In the genomic region with DNA sequence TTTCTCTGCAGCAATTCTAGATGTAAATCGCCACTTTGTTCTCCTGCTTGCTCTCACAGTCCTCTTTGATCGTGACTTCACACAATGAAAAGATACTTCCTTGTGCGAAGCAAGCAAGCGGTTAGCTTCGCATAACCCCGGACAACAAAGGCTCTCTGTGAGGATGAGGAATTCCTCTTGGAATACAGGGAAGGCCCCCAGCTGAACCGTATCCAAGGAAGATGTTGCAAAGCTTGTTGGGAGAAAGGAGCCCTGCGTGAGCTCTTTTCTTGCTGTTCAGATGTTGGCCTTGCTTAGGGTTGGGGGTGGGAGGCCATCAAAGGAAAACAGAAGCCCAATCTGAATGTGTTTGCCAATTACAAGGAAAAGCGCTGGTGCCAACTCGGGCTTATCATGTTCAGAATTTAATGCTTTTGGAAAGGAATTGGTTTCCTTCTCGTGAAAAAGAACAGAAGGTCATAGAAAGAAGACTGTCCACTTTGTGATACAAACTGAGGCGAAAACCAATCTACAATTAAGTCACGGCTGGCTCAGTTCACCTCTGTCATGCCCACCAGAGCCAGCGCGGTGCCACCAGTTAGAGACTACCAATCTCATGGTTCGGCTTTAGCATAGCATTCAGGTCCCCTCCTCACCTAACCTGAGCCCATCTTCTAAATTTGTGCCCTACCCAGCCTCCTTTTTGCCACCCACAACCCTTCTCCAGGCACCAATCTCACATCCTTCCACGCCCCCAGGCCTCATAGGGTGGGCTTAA, we compare ENCODE assay signal across 9 mouse cellular contexts.
A peak's percentile ranks its signal among the peaks of the same experiment; 100 is the strongest.
DNase-seq lines count a peak whose midpoint lies in the region; ATAC-seq and TF ChIP-seq lines count a peak whose summit lies in the region.
"Had no signal": no experiment of that assay in that cellular context is flagged by ENCODE, and none has a peak within 500 bp of the region (broad histone marks: within the 10 kb centered on the region; RNA-seq: fewer than 3 reads in every experiment).

No protein-coding gene starts in this region.

- no peak for DNase-seq in stomach, postnatal 0 days (ENCODE audit: low spot score)
- peak; percentile 69 for DNase-seq in forebrain, postnatal 0 days
- DNase-seq in left cerebral cortex, postnatal 4 days: peak; percentile 50
- DNase-seq in testis, postnatal 10 days (ENCODE audit: low spot score): peak; percentile 48
- DNase-seq in adrenal gland, adult 2 months: no peak
- no peak for DNase-seq in gastrocnemius, adult 8-10 months (ENCODE audit: low spot score in 2 of 2)
- DNase-seq in heart, adult 8-10 months (ENCODE audit: low spot score): no peak
- DNase-seq: kidney, postnatal 10 days had no signal

- no peak overlapping the region for H3K4me2 ChIP-seq in stomach, embryonic 16.5 days (ENCODE audit: low read depth, low read length)
- no peak overlapping the region for H3K4me2 ChIP-seq in stomach, postnatal 0 days (replicated peaks; ENCODE audit: low read depth)
- no peak overlapping the region for H3K4me2 ChIP-seq in forebrain, postnatal 0 days (ENCODE audit: low read depth)

- H3K27me3 ChIP-seq in stomach, embryonic 16.5 days (ENCODE audit: control insufficient read depth, insufficient read depth, low read length): no peaks in the 10 kb centered on the region
- no peaks in the 10 kb centered on the region for H3K27me3 ChIP-seq in stomach, postnatal 0 days (ENCODE audit: control insufficient read depth, insufficient read depth, low read length)
- no peaks in the 10 kb centered on the region for H3K27me3 ChIP-seq in forebrain, postnatal 0 days (ENCODE audit: insufficient read depth, low read length)

- H3K9me3 ChIP-seq in stomach, embryonic 16.5 days (replicated peaks; ENCODE audit: control insufficient read depth, low read length): no peaks in the 10 kb centered on the region
- no peaks in the 10 kb centered on the region for H3K9me3 ChIP-seq in stomach, postnatal 0 days (ENCODE audit: control insufficient read depth, low read length)
- no peaks in the 10 kb centered on the region for H3K9me3 ChIP-seq in forebrain, postnatal 0 days (ENCODE audit: low read length)

- 0 out of 2 replicates have a peak overlapping the region, but pooled peaks have one; percentile 23 for H3K27ac ChIP-seq in stomach, embryonic 16.5 days (ENCODE audit: low read length)
- H3K27ac ChIP-seq in stomach, postnatal 0 days (replicated peaks): no peak overlapping the region
- peak overlapping the region; percentile 21; the same call in 1 of the 2 replicates for H3K27ac ChIP-seq in forebrain, postnatal 0 days (ENCODE audit: low read depth, low read length)

- intact Hi-C loops in left cerebral cortex, postnatal 4 days (cut with DNase I): no loop called here

- 72% methylated on average over 17 of the region's 17 CpGs for WGBS in stomach, embryonic 16.5 days
- WGBS in stomach, postnatal 0 days: 62% methylated on average over 17 of the region's 17 CpGs
- WGBS in forebrain, postnatal 0 days: 22% methylated on average over 17 of the region's 17 CpGs

- no peaks in the 10 kb centered on the region for H3K36me3 ChIP-seq in stomach, embryonic 16.5 days (ENCODE audit: control insufficient read depth, insufficient read depth, low read length)
- no peaks in the 10 kb centered on the region for H3K36me3 ChIP-seq in stomach, postnatal 0 days (ENCODE audit: control insufficient read depth, insufficient read depth, low read length)
- no peaks in the 10 kb centered on the region for H3K36me3 ChIP-seq in forebrain, postnatal 0 days (ENCODE audit: insufficient read depth)

- no peak overlapping the region for H3K4me3 ChIP-seq in stomach, embryonic 16.5 days (replicated peaks; ENCODE audit: low read length)
- H3K4me3 ChIP-seq in stomach, postnatal 0 days (ENCODE audit: low read depth, low read length): no peak overlapping the region
- H3K4me3 ChIP-seq in forebrain, postnatal 0 days (ENCODE audit: low read depth, low read length): no peak overlapping the region

- no peaks in the 10 kb centered on the region for H3K4me1 ChIP-seq in stomach, embryonic 16.5 days (ENCODE audit: control insufficient read depth, insufficient read depth, low read length)
- no peaks in the 10 kb centered on the region for H3K4me1 ChIP-seq in stomach, postnatal 0 days (replicated peaks; ENCODE audit: control insufficient read depth, insufficient read depth)
- H3K4me1 ChIP-seq in forebrain, postnatal 0 days (ENCODE audit: insufficient read depth): peaks cover 7% of the 10 kb centered on the region; the same call in 1 of the 2 replicates

- TF ChIP-seq EP300 in stomach, postnatal 0 days (optimal IDR thresholded peaks at IDR 0.05): no peak

- ATAC-seq in stomach, embryonic 16.5 days (ENCODE audit: insufficient read depth, low FRiP score): no peak
- ATAC-seq in stomach, postnatal 0 days (ENCODE audit: low FRiP score, low TSS enrichment): no peak
- ATAC-seq in forebrain, postnatal 0 days: peak; percentile 91

- no peak for TF ChIP-seq CTCF in stomach, postnatal 0 days (IDR thresholded peaks at IDR 0.05; ENCODE audit: low read depth)
- no peak for TF ChIP-seq CTCF in forebrain, postnatal 0 days (IDR thresholded peaks at IDR 0.05; ENCODE audit: low read depth)

- no peak overlapping the region for H3K9ac ChIP-seq in stomach, embryonic 16.5 days (ENCODE audit: low read length)
- no peak overlapping the region for H3K9ac ChIP-seq in stomach, postnatal 0 days (ENCODE audit: low read length)
- H3K9ac ChIP-seq in forebrain, postnatal 0 days: no peak overlapping the region

Comparison
In these comparisons a context has a peak if more than half of its experiments do, and no peak if none do; other contexts are left out.
1. DNase-seq: peak in forebrain, postnatal 0 days (single experiment), left cerebral cortex, postnatal 4 days (single experiment) and testis, postnatal 10 days (single experiment); none in stomach, postnatal 0 days (single experiment), adrenal gland, adult 2 months (single experiment), gastrocnemius, adult 8-10 months (0 of 2) and heart, adult 8-10 months (single experiment).